Mouse (Mus musculus) spleen, adult 2 months (tissue): ENCODE measurements at regions not wholly inside any gene's neighbourhood (a gene's known extent, or its start where the extent isn't known, plus 50 kb on each side); places are given as distances from the start of the nearest gene placed in this dataset.
"Not testable (repeated sequence)": the region's sequence is repeated elsewhere in the genome, so short reads cannot be mapped to it uniquely, and the experiment has no call there.

Source experiments
- DNase-seq, 2 experiments: peaks; one replicate each; pipeline versions ENCODE4 v3.0.0 to v3.0.0-alpha.2; 2012 to 2021; ENCODE audit warnings: low spot score in 2 of 2, low read depth in 1 of 2
- H3K27ac ChIP-seq: fragments of 200-500 bp; 2 replicates; pipeline ENCODE4 v1.5.1; 2012; ENCODE audit warnings: low read length, inconsistent platforms; ENCODE audit not compliant: insufficient read depth
- H3K27me3 ChIP-seq: fragments of 200-500 bp; 2 replicates; pipeline ENCODE4 v1.6.1; 2012; ENCODE audit warnings: mild to moderate bottlenecking, moderate library complexity, low read length, inconsistent platforms; ENCODE audit not compliant: control insufficient read depth, insufficient read depth
- H3K36me3 ChIP-seq: fragments of 200-500 bp; 2 replicates; pipeline ENCODE4 v1.6.1; 2012; ENCODE audit warnings: mild to moderate bottlenecking, low read length, inconsistent platforms; ENCODE audit not compliant: control insufficient read depth, insufficient read depth
- H3K4me1 ChIP-seq: fragments of 200-500 bp; 2 replicates; pipeline ENCODE4 v1.6.1; 2011; ENCODE audit warnings: inconsistent platforms; ENCODE audit not compliant: control insufficient read depth, insufficient read depth, insufficient read length
- H3K4me3 ChIP-seq: fragments of 200-500 bp; 2 replicates; pipeline ENCODE4 v1.5.1; 2011; ENCODE audit warnings: mild to moderate bottlenecking, inconsistent platforms; ENCODE audit not compliant: insufficient read depth, insufficient read length; ENCODE audit errors: extremely low read depth
- CTCF ChIP-seq: fragments of 200-500 bp; IDR thresholded peaks from 2 replicates; pipeline ENCODE4 v1.5.1; 2011; ENCODE audit warnings: mild to moderate bottlenecking, inconsistent platforms; ENCODE audit not compliant: insufficient read depth, insufficient read length, insufficient replicate concordance; ENCODE audit errors: extremely low read depth
- POLR2A ChIP-seq: fragments of 200-500 bp; IDR thresholded peaks from 2 replicates; pipeline ENCODE4 v1.6.1; 2011; ENCODE audit warnings: low read depth, low read length, inconsistent platforms
- WGBS: fragments of 180-500 bp; shearing (Covaris S2); methylation state at CpG from one replicate; pipeline ENCODE4 v1.1.7; 2018; 5-methylcytosine and 5-hydroxymethylcytosine counted together

DNA sequence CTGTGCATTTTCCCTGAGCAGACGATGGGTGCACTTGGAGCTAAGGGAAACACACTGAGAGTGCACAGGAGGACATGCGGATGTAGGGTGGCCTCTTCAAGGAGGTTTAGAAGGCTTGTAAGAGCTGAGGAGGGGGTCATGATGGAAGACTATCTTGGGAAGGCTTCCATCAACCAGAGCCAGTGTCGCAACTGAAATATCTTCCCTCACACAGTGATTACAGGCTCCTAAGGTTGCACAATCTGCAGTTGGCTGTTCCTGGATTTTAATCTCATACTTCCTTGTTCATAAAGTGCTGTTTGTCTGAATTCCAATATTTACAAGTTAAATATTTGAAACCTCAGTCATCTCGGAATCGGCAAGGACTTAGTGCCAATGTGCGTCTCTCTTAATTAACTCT, 164.5 kb downstream of the Wdr11 start:
- Histone ChIP-seq H3K4me1 (peaks cover 20% of the 10 kb centered on the region; the same call in 1 of the 2 replicates), H3K27ac (no peak overlapping the region), H3K36me3 (no peaks in the 10 kb centered on the region), H3K4me3 (no peak overlapping the region), H3K27me3 (no peaks in the 10 kb centered on the region)
- DNase-seq = no peak
- no peak for TF ChIP-seq POLR2A
- no peak for TF ChIP-seq CTCF
- WGBS = 87% methylated on average over 6 of the region's 6 CpGs

DNA sequence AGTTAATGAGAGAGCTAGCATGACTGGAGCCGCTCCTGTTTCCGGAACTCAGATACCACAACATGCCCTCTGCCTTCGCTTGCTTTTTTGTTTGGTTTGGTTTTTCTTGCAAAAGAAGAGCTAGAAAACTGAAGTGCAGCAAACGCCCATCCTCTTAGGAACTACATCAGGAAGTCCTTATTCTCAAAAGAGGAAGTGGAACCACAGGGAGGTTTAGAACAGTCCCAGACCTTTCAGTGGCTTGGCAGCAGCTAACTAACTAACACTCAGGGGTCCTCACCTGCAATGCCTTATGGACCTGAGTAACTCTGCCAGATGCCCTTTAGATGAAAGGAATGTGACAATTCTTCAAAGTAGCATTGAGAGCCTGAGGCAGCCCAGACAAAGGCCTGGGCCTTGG, 168.2 kb downstream of the Wdr11 start:
- peak; percentile 18 to 44 for DNase-seq
- Histone ChIP-seq H3K4me3 (no peak overlapping the region), H3K4me1 (peaks cover 20% of the 10 kb centered on the region; the same call in 1 of the 2 replicates), H3K27me3 (no peaks in the 10 kb centered on the region), H3K27ac (peak overlapping the region; percentile 73), H3K36me3 (no peaks in the 10 kb centered on the region)
- 7% methylated on average over 4 of the region's 4 CpGs for WGBS
- no peak for TF ChIP-seq CTCF
- no peak for TF ChIP-seq POLR2A

DNA sequence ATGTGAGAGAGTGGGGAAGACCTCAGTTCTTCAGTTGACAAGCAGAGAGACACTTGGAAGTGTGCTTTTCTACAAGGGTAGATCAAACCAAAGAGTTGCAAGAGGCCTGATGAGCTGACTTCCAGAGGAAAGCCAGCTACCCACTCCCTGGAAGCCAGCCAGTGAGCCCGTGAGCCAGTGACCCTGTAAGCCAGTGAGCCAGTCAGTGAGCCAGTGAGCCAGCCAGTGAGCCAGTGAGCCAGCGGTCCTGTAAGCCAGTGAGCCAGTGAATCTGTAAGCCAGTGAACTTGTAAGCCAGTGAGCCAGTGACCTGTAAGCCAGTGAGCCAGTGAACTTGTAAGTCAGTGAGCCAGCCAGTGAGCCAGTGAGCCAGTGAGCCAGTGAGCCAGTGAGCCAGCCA, 168.7 kb downstream of the Wdr11 start:
- Histone ChIP-seq H3K27me3 (no peaks in the 10 kb centered on the region), H3K4me1 (peaks cover 20% of the 10 kb centered on the region; the same call in 1 of the 2 replicates), H3K27ac (peak overlapping the region; percentile 73), H3K4me3 (no peak overlapping the region), H3K36me3 (no peaks in the 10 kb centered on the region)
- WGBS = 72% methylated on average over 2 of the region's 2 CpGs
- TF ChIP-seq CTCF = no peak
- no peak for TF ChIP-seq POLR2A
- DNase-seq = peak in 1 of 2 experiments; percentile 19

DNA sequence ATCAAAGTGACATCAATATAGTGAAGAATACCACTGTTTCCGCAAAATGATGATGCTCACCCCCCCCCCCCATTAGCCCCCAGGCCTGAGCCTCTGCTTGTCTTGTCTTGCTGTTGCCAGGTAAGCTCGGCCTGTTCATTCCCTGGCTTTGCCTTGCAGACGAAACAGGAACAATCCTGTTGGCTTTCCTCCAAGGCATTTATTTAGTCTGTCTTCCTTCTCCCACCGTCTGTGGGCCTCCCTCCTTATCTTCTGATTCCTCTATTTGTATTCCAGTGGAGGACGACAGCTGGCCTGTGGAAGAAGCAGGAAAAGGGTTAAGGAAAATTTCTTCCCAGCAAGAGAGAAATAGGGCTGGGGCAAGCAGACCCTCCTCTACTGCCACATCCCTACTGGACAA, 172.1 kb downstream of the Wdr11 start:
- TF ChIP-seq CTCF = no peak
- TF ChIP-seq POLR2A = no peak
- Histone ChIP-seq H3K27ac (no peak overlapping the region), H3K27me3 (no peaks in the 10 kb centered on the region), H3K4me3 (no peak overlapping the region), H3K36me3 (no peaks in the 10 kb centered on the region), H3K4me1 (peaks cover 22% of the 10 kb centered on the region)
- no peak for DNase-seq
- 71% methylated on average over 5 of the region's 5 CpGs for WGBS

DNA sequence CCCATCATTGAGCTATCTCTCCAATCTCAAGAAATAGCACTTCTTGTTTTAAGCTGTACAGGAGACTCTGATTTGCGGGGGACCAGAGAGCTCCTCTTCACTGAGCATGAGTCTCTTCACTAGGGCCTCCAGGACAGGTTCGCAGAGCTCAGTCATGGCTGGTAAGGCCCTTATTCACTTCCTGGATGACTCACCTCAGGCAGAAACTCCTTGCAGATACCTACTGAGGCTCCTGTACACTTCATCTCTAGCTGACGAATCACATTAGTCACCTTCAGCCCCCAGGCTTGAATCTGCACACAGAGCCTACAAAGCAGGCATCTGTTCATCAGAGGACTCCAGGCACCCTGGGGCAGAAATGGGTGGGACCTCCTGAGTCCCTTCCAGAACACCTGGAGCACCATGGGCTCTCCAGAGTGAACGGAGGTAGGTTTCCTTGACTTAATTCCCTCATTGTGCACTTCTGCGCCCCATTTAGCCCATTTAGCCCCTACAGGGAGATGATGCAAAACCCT, 172.8 kb downstream of the Wdr11 start:
- TF ChIP-seq CTCF (no peak), POLR2A (no peak)
- Histone ChIP-seq H3K27ac (no peak overlapping the region), H3K4me3 (no peak overlapping the region), H3K27me3 (no peaks in the 10 kb centered on the region), H3K4me1 (peaks cover 15% of the 10 kb centered on the region), H3K36me3 (no peaks in the 10 kb centered on the region)
- DNase-seq = no peak
- WGBS = 78% methylated on average over 5 of the region's 5 CpGs

DNA sequence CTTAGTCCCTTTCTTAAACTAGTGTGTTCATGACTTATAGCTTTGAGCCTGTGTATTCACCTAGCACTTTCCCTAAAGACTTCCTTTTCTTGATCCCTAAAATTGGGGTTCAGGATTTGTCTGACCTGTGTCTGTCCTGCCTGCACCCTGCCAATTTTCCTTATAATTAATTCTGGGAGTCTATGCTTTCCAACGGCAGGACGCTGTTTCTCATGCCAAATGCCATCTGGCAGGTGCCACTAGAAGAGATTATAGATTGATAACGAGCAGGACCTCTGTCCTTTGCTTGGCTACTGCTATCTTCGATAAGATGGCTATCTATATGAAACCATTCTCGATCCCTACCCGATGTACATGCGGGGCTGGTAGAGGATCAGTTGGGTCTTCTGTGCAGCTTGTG, 174.0 kb downstream of the Wdr11 start:
- Histone ChIP-seq H3K4me3 (no peak overlapping the region), H3K4me1 (peaks cover 8% of the 10 kb centered on the region), H3K36me3 (no peaks in the 10 kb centered on the region), H3K27ac (no peak overlapping the region), H3K27me3 (no peaks in the 10 kb centered on the region)
- 91% methylated on average over 7 of the region's 7 CpGs for WGBS
- no peak for DNase-seq
- no peak for TF ChIP-seq CTCF
- TF ChIP-seq POLR2A = no peak

DNA sequence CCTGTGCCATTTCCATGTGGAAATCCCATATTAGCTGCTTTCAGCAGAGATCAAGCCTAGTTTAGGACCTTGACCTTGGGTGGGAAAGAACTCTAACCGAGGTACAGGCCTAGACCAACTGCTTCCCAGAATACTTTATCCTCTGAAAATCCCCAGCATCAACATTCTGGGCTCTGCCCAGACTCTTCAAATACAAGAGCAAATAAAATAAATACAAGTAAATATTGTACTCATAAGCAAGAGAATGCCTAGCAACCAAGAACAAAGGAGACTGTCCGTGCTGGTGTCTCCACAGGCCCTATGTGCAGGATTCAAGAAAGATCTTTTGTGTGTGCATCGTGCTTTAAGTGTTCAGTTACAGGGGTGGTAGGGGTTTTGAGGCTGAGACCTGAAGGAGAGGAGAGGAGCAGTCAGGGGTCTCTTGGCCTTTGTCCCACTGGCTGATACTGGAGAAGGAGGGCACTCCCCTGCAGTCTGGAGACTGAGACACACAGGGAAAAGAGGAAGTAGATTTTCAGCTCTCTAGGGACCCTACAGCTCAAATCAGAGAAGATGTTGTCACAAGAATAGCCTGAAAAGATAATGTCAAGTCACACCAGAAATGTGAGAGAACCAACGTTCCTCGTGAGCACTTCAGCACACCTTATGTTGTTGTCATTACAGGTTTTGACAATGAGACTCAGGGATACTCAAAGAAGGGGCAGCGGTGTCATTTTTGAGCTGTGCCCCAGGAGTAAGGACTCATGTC, 174.6 kb downstream of the Wdr11 start:
- Histone ChIP-seq H3K36me3 (no peaks in the 10 kb centered on the region), H3K4me3 (no peak overlapping the region), H3K27ac (no peak overlapping the region), H3K4me1 (peaks cover 7% of the 10 kb centered on the region), H3K27me3 (no peaks in the 10 kb centered on the region)
- peak in 1 of 2 experiments; percentile 28 for DNase-seq
- WGBS = 62% methylated on average over 6 of the region's 6 CpGs
- TF ChIP-seq POLR2A (no peak), CTCF (no peak)

DNA sequence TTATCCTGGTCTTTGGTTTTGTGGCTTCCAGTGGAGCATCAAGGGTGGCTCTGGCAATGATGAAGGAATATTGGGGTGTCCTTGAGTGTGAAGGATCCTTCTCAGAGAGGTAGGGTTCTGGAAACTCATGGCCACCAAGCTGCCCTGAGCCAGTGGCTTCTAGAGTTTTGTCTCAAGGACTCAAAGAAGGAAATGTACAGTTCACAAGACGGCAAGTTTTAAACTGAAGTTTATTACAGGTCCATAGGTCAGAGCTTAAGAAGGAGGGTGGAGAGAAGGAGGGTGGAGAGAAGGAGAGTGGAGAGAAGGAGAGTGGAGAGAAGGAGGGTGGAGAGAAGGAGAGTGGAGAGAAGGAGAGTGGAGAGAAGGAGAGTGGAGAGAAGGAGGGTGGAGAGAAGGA, 178.0 kb downstream of the Wdr11 start:
- DNase-seq = not testable (repeated sequence)

More for the DNA sequence above, 178.0 kb downstream of the Wdr11 start:
- 89% methylated on average over 1 of the region's 1 CpGs for WGBS
- not testable (repeated sequence) for H3K27ac ChIP-seq, H3K27me3 ChIP-seq, H3K36me3 ChIP-seq, H3K4me3 ChIP-seq
- H3K4me1 ChIP-seq = peaks cover 20% of the 10 kb centered on the region
